Mouse (Mus musculus): ENCODE results near the gene Pink1. TPM values are rescaled to one million over a fixed set of nuclear protein-coding genes. Genes with fewer than 3 reads are reported as not detected.

Pink1 gene
- polyA plus RNA-seq, 1 experiment = 172 TPM

DNA sequence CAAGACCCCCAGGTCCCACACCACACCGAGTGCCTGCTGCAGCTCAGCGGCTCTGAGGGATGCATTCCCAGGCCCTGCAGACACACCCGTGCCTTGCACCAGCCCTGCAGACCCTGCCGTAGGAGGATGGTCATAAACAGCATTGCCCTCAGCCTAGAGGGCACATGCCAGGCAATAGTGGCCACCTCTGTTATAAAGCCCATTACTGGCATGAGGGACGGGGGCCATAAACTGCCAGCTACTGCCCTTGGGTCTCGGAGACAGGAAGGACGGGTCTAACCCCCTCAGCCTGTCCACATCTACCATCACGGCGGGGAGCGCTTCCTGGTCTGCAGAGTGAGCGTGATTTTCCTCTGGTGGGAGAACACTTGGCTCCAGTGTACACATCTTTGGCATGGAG is 13.1 kb downstream of the Pink1 start:
- DNase-seq (ENCODE audit: low read depth) = no peak

- DNase-seq (ENCODE audit: low read depth) = no peak
Measured at GRCm38 (mm10) chr4:138312105-138312504, 14.0 kb downstream of the Pink1 start.

- DNase-seq (ENCODE audit: low read depth) = no peak
Measured at GRCm38 (mm10) chr4:138311595-138311994, 14.5 kb downstream of the Pink1 start.

GRCm38 (mm10) chr4:138310311-138310910 is 15.7 kb downstream of the Pink1 start:
- no peak for DNase-seq (ENCODE audit: low read depth)

DNA sequence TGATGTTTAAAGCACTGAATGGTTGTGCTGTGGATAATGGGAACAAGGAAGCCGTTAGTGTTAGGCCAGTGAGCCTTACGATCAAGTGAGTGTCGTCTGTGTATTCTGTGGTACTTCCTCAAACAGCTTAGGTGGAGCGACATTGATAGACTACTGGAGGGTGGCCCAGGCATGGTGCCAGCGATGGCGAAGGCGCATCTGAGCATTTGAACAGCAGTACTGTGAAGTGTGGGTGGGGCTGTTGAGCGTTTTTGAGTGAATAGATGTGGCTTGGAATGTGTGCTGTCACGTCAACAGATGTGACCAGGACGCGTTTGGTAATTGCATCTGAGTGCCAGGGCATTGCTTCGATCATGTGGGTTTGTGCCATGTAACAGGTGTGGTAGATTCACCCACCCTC is 18.4 kb downstream of the Pink1 start:
- DNase-seq (ENCODE audit: low read depth) = no peak

GRCm38 (mm10) chr4:138307025-138307424 is 19.1 kb downstream of the Pink1 start:
- no peak for DNase-seq (ENCODE audit: low read depth)

- DNase-seq (ENCODE audit: low read depth) = peak; percentile 85
Measured at GRCm38 (mm10) chr4:138304340-138305104, 21.6 kb downstream of the Pink1 start, which contains the start of gene Ddost. Ddost (plus strand) TSS chr4:138304730.

- no peak for DNase-seq (ENCODE audit: low read depth)
Measured at GRCm38 (mm10) chr4:138303742-138304141, 22.4 kb downstream of the Pink1 start.

DNA sequence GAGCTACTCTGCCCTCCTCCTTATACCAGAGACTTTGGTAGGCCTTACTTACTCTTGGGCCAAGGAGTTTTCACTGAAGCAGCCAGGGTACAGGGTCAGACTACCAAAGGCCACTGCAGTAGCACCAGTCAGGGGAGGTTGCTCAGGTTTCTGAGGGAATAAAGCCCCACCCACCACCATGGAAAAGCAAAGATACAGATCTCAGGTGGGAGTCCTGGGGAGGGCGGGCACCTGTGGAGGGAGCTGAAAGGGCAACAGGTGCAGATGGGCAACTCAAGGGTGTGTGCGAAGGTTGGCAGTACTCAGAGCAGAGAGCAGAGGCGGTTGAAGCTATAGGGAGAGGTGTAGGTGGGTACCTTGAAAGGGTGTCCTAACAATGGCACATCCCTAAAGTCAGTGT is 23.1 kb downstream of the Pink1 start:
- no peak for DNase-seq (ENCODE audit: low read depth)

DNA sequence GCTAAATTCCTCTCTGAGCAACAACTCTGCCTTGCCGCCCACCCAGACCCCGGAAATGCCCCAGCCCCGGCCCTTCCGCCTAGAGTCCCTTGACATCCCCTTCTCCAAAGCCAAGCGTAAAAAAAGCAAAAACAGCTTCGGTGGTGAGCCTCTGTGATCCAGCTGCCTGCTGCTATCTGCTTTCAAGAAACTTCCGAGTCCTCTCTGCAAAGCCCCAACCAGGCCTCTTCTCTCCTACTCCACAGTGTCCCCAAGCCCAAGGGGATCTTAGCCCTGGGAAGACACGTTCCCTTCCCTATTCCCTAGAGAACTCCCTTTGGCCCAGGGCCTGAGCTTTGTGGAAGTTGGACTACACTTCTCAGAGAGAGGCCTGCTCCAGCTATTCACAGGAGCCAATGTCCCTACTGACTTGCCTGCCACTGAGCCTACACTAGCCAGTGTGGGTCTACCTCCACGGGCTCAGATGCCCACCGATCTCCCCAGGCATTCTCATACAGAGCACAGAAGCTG is 24.8 kb downstream of the Pink1 start:
- DNase-seq (ENCODE audit: low read depth) = no peak

- DNase-seq (ENCODE audit: low read depth) = no peak
Measured at GRCm38 (mm10) chr4:138293949-138294550, 32.1 kb downstream of the Pink1 start.

- DNase-seq (ENCODE audit: low read depth) = no peak
Measured at GRCm38 (mm10) chr4:138293261-138293948, 32.7 kb downstream of the Pink1 start.

DNA sequence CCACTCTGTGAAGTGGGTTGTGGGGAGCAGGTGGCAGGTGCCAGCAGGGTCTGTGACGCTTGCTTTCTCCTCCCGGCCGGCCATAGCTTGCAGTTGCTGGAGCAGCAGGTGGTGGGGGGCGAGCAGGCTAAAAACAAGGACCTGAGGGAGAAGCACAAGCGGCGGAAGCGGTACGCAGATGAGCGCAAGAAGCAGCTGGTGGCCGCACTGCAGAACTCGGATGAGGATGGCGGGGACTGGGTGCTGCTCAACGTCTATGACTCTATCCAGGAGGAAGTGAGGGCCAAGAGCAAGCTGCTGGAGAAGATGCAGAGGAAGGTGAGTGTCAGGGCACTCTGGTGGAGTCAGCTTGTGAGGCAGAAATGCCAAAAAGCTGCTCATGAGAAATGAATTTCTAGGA is 34.1 kb downstream of the Pink1 start:
- DNase-seq (ENCODE audit: low read depth) = no peak

GRCm38 (mm10) chr4:138288691-138289090 is 37.4 kb downstream of the Pink1 start:
- DNase-seq (ENCODE audit: low read depth) = no peak

GRCm38 (mm10) chr4:138286411-138286810 is 39.7 kb downstream of the Pink1 start:
- DNase-seq (ENCODE audit: low read depth) = no peak

DNA sequence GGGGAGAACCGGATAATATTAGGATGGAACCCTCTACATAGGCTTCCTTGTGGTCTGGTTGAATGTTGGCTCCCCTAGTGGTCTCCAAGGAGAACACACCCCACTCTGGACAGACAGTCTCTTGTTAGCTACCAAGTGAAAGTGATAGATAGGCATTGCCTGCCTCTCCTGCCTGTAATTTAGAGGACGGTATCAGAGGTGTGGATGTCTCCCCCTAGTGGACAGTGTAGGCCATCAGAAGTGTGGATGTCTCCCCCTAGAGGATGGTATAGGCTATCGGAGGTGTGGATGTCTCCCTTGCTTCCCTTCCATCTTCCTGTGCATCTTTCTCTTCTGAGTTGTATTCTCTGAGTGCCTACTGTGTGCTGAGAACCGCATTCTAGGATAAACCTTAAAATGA is 43.3 kb downstream of the Pink1 start:
- DNase-seq (ENCODE audit: low read depth) = no peak

- DNase-seq (ENCODE audit: low read depth) = no peak
Measured at GRCm38 (mm10) chr4:138278346-138278745, 47.8 kb downstream of the Pink1 start.

DNA sequence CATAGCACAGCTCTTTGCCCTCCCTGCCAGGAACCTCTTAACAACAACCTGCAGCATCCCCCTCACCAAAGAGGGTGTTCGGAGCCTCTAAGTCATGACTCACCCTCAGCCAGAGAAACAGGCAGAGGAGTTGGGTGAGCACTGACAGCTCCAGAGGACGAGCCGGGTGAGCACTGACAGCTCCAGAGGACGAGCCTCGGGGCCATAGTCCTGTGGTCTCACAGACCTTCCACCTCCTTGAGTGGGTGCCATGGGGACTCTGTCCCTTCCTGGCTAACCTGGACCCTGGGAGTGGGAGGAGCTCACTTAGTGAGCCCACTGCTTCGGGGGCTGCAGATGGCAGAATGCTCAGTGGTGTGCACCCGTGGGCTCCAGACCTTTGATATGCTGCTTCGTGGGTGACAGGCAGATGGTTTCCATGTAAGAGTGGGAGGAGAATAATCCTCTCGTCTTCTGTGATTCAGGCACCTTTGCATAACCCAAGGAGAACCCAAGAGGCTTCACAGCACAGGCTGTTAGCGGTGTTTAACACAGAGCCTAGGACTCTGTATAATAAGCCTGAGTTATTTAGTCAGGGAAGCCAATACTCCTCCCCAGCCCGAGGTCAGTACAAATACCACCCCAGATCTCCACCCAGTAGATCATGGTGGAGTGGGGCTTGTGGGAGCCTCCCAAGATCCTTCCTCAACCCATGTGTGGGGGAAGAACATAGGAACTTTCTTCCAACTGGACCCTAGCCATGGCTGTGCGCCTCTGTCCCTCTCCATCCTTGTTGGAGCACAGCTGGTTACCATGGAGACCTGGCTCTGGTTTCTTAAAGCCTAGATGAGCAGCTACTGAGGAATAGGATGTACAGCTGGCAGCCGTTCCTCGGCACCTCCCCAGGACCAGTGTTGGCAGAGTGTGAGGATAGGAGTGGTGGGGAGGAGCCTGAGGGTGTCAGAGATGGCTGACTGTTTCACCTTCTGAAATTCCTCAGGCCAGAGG is 53.8 kb downstream of the Pink1 start:
- no peak for DNase-seq (ENCODE audit: low read depth)

GRCm38 (mm10) chr4:138267869-138268268 is 58.2 kb downstream of the Pink1 start:
- no peak for DNase-seq (ENCODE audit: low read depth)

All from gonadal fat pad, adult 2 months (tissue).